Mouse (Mus musculus): ENCODE results near the gene Nlrp2.

Gene Nlrp2

DNA sequence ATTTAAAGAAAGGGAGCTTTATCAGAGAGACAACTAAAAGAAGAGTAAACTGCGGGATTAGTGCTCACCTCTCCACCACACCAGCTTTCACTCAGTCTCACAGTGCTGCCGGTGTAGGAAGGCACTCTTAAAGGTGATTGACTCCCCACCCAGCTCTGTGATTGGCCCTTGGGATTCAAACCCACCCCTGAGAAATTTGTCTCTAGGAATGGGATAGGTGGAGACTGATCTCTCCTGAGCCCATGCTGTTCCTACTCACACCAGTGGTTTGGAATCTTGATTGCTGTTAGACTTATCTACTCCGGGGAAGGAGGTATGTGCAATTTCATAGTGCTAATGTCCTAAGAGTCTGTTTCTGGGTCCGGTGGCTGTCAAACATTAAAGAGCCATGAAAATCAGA is at the start of gene Nlrp2:
TSS of gene Nlrp2 (minus strand) at position 101 of the 400 bp plus-strand sequence.
- DNase-seq: no peak

DNA sequence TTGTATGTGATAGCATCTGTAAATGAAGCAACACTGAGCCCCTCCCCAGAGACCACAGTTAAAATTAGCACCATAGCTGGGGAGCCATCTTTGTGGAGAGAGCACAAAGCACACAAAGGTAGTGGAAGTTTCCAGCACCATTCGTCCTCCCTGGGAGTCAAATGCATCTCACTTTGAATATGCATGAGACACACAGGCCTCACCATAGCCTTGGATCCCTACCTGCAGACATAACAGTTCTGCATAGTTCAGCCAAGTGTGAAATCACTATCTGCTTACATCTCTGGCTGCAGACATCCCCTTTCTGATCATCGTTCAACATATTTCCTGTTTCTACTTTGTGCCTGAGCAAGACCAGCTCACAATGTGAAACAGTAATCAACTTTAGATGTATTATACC is 15.9 kb upstream of the Nlrp2 start:
- DNase-seq: no peak

DNA sequence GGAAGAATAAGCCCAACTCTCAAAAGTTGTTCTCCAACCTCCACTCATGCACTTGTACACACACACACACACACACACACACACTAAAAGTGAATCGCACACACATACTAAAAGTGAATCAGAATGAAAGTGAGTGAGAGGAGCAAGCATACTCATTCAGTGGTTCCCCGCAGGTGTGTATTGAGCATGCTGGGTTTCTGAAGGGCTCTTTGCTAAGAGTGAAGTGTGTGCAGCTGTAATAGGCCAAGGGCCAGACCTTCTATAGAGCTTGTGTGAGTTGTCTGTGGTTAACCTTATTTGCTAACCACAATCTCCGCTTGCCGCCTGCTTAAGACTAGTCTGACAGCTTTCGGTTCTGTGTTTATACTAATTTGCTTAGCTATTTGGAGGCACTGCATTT is 12.8 kb upstream of the Nlrp2 start:
- no peak for DNase-seq

DNA sequence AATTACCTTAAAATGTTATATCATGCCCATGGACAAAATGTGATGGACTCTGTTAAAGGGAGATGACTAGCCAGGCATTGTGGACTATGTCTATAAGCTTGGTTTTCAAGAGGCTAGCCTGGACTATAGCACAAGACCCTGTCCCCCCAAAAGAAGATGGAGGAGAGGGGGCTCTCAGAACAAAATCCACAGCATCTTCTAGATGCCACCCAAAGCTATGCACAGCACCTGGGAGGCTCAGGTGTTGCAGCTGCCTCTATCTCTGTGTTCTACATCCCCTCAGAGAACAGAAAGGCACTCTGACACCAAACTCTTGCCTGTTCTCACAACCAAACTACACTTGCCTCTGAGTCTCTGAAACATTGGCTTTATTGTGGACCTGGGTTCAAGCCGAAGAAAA is 598 bp downstream of the Nlrp2 start, which contains the start of gene Gm5065:
TSS of gene Gm5065 (plus strand) at position 301 of the 400 bp plus-strand sequence.
- DNase-seq: no peak

DNA sequence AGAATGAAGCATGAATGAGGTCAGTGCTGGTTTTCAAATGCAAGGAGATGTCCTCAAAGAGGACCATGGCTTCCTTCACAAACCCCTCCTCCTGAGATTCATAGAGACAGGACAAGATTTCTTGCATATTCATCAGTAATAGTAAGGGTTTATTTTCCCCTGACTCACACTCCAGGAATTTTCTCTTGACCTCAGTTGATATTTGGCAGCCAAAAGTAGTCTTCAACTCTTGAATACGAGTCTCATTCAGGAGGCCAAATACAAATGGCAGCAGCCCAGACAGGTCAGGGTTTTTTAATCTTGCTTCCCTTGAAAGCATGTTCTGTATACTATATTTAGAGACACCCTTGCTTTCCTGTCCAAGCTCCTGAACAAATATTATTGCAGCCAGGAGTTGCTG is 23.3 kb downstream of the Nlrp2 start:
- DNase-seq: no peak

DNA sequence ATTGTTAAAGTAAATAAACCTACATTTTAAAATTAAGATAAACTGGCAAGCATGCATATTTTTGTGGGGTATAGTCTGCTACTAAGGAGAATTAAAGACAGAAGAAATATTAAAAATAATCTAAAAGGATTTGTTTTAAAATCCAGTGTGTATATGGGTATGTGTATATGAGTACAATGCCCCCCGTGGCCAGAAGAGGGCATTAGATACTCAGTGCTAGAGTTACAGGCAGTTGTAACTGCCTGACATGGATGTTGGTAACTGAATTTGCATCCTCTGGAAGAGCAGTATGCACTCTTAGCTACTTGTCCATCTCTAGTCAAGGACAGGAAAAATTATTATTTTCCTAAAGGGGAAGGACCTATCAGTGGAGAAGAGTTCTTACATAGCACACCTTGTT is 62.6 kb downstream of the Nlrp2 start:
- DNase-seq: no peak

DNA sequence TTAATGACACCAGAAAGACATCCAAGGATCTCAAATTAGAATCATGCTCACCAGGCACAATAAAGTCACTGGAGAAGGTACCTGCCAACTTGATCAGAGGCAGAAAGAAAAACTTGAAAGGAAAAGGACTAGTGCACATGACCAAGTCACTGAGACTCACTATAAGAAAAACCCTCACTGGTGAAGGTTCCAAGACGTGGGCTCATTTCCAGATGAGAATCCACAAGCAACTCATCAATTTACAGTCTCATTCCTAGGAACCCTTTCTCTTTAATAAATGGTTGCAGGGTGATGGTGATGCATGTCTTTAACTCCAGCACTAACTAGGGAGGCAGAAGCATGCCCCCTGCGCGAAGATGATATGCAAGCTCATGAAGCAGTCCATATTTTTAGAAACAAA is 87.8 kb downstream of the Nlrp2 start:
- no peak for DNase-seq

Data from cerebellum, postnatal 36 days (tissue).